Mouse (Mus musculus) heart, postnatal 25 days (tissue): Measurements from ENCODE around the gene Map2k6. TPM values are rescaled to one million over a fixed set of nuclear protein-coding genes. Genes with fewer than 3 reads are reported as not detected.

Source experiments
- DNase-seq: peaks from one replicate; pipeline ENCODE4 v3.0.0; 2022; ENCODE audit warnings: low spot score
- intact Hi-C: fragments of 180-260 bp; cut with DNase I; formaldehyde crosslinking; loops from one replicate; pipeline ENCODE4 v1.15.1; 2025
- total RNA-seq, 2 experiments: library from RNA; stranded (reverse); gene quantifications; 2 replicates each; pipeline ENCODE4 v1.2.3; 2021

Map2k6 gene
- total RNA-seq, 2 experiments from 2014 or later: 5.8 to 6.7 TPM

- intact Hi-C loops: loop anchor here (5.0 kb wide), 1 partner anchor 37 kb away; no protein-coding TSS in a partner anchor
- DNase-seq: no peak
Measured at GRCm38 (mm10) chr11:110400283-110400682, 1.4 kb downstream of the Map2k6 start.

GRCm38 (mm10) chr11:110402671-110403070, 3.7 kb downstream of the Map2k6 start:
- intact Hi-C loops: loop anchor here (5.0 kb wide), 1 partner anchor 35 kb away; no protein-coding TSS in a partner anchor
- DNase-seq: no peak

DNA sequence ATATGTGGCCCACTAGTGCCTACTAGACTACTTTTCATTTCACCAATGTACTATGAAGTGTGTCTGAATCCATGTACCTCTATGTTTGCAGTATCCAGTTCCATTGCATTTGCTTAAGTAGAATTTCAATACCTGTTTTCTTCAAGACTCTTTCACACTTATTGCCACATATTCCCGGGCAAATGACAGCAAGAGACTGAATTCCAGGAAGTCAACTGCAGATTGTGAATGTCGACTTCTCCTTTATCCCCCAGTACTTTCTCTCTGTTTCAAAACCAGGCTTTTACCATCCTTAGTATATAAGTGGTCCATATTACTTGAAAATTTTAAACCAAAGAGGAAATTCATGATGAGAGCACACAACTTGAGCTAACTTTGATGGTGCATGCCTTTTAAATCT, 4.7 kb downstream of the Map2k6 start:
- intact Hi-C loops: loop anchor here (5.0 kb wide), 1 partner anchor 34 kb away; no protein-coding TSS in a partner anchor
- DNase-seq: no peak

- intact Hi-C loops: no loop called here
- DNase-seq: no peak
Measured at GRCm38 (mm10) chr11:110405607-110406006, 6.7 kb downstream of the Map2k6 start.

DNA sequence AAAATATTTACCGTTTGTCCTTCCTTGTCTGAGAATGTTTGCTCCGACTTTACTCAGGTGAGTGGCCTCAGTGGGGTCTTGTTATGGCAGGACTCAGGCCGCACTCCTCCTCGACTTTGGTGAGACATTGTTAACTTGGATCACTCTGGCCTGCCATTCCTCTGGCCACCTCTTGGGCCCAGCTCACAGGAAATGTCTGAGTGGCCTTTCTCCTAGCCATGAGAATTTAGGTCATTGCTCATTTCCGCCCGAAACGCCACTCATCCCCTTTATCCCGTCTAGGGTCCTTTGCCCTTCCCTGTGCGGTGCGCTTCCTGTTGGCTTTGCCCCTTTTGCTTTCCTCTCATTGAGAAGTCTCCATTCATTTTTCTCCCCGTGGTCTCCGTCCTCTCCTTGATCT, 10.2 kb downstream of the Map2k6 start:
- intact Hi-C loops: no loop called here
- no peak for DNase-seq

- no peak for DNase-seq
- intact Hi-C loops: no loop called here
Measured at GRCm38 (mm10) chr11:110409776-110410175, 10.9 kb downstream of the Map2k6 start.

- intact Hi-C loops: no loop called here
- no peak for DNase-seq
Measured at GRCm38 (mm10) chr11:110411596-110411995, 12.7 kb downstream of the Map2k6 start.

DNA sequence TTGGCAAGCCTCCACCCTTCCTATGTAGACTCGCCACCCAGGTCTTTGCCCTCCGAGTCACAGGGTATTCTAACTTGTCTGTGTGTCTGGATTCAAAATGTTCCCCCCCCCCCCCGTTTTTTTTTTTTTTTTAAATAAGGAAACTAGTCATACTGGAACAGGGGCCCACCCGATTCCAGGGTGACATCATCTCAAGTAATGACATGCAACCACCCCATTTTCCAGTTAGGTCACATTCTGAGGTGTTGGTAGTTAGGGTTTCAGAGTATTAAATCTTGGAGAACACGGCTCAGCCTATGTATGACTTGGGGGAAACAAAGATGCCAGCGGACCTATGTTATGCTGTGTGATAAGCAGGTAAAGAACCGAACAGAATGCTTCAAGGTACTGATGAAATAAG, 15.3 kb downstream of the Map2k6 start:
- no peak for DNase-seq
- intact Hi-C loops: no loop called here

GRCm38 (mm10) chr11:110416691-110417090, 17.8 kb downstream of the Map2k6 start:
- intact Hi-C loops: no loop called here
- no peak for DNase-seq

- intact Hi-C loops: no loop called here
- DNase-seq: no peak
Measured at GRCm38 (mm10) chr11:110420463-110420862, 21.5 kb downstream of the Map2k6 start.

GRCm38 (mm10) chr11:110426572-110427145, 27.7 kb downstream of the Map2k6 start:
- intact Hi-C loops: no loop called here
- no peak for DNase-seq

- intact Hi-C loops: no loop called here
- no peak for DNase-seq
Measured at GRCm38 (mm10) chr11:110427159-110427561, 28.2 kb downstream of the Map2k6 start.

DNA sequence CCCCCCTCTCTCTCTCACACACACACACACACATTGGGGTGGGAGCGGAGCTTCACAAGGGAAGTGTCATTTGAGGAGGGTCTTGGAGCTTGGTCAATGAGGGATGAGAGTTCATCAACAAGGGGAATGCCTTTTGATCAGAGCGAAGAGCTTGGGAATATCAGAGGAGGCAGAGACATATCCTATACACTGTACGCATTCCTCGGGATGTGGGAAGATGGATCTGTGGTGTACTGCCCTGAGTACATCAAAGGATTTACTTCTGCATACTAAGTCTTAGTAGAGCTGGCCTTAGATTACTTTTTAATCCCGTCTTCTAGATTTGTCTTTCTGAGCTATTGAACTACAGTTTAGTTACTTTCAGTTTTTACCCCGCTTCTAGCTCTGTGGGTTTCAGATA, 30.1 kb downstream of the Map2k6 start:
- DNase-seq: no peak
- intact Hi-C loops: no loop called here

DNA sequence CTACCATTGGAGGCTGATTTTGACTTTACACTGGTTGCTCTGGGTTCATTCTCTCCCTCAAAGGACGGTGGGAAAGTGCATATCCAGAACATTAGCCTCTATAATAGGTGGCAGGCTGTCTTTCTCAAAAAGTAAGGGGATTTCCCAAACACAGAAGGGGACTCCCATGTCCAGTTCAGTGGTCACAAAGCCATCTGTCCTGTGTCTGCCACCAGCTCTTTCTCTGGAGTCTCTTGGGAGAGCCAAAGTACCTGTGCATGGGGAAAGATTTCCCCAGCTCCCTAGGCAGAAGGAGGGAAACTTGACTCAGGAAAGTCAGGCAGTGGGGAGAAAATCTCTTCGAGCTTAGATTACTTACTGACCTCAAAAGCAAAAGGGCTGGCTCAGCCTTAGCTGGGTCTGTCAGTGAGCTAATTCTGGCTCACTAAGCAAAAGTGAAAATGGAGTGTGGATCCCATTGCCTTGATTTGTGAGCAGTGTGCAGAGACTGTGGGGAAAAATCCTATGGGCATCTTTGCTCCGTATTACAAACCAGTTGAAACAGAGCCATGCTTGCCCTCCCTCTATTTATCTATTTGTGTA, 31.0 kb downstream of the Map2k6 start:
- intact Hi-C loops: no loop called here
- DNase-seq: no peak

- DNase-seq: no peak
- intact Hi-C loops: loop anchor here (5.0 kb wide), 2 partner anchors 34 to 46 kb away; no protein-coding TSS in a partner anchor
Measured at GRCm38 (mm10) chr11:110435839-110436556, 37.1 kb downstream of the Map2k6 start.

DNA sequence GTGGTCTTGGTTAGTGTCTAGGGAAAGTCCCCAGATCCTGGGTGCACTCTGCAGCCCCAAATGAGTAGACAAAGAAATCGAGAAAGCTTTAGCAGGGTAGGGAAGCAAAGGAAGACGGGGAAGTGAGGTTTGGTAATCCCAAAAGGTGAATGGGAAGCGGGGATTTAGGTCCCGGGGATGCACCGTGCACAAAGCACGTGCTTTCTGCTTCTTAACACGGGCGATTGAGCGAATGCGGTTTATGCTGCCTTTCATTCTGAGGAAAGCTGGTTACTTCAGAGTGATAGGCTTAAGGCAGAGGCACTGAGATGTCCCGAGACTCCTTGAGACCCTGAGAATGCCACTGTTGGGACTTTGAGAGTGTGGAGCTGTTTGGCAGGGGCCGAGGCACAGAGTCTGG, 38.1 kb downstream of the Map2k6 start:
- intact Hi-C loops: loop anchor here (5.0 kb wide), 2 partner anchors 35 to 45 kb away; no protein-coding TSS in a partner anchor
- no peak for DNase-seq

DNA sequence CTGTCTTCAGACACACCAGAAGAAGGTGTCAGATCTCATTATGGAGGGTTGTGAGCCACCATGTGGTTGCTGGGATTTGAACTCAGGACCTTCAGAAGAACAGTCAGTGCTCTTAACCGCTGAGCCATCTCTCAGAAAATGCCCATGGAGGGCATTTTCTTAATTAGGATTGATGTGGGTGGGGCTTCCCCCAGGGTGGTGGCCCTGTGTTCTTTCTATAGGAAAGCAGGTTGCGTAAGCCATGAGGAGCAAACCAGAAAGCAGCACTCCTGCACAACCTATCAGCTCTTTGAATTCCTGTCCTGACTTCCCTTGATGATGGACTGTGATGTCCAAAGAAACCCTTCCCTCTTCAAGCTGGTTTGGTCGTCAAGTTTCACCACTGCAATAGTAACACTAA, 39.2 kb downstream of the Map2k6 start:
- intact Hi-C loops: loop anchor here (5.0 kb wide), 2 partner anchors 36 to 44 kb away; no protein-coding TSS in a partner anchor
- DNase-seq: no peak

DNA sequence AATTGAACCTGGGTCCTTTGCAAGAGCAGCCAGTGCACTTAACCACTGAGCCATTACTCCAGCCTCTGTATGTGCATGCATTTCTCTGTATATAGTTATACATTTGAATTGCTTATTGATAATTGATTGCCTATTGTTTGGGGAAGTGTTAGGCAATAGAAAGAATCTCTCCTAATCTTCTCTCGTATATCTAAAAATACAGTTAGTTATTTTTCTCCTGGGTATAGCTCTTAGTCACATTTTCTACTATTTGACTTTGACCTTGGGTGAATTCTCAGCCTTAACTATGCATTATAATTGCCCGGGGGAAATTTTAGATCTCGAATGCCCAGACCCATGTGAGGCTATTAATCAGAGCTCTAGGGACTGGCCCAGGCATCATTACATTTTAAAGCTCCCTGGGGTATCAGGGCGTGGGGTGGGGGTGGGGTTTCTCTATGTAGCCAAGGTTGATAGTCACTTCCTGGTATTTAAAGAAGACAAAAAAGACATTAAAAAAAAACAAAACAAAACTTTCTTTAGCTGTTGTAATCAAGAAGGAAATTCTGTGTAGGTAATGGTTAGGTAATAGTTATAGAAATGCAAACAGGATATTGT, 39.9 kb downstream of the Map2k6 start:
- DNase-seq: no peak
- intact Hi-C loops: loop anchor here (5.0 kb wide), 2 partner anchors 36 to 44 kb away; no protein-coding TSS in a partner anchor

- intact Hi-C loops: loop anchor here (5.0 kb wide), 2 partner anchors 37 to 43 kb away; no protein-coding TSS in a partner anchor
- DNase-seq: no peak
Measured at GRCm38 (mm10) chr11:110439354-110439753, 40.4 kb downstream of the Map2k6 start.

DNA sequence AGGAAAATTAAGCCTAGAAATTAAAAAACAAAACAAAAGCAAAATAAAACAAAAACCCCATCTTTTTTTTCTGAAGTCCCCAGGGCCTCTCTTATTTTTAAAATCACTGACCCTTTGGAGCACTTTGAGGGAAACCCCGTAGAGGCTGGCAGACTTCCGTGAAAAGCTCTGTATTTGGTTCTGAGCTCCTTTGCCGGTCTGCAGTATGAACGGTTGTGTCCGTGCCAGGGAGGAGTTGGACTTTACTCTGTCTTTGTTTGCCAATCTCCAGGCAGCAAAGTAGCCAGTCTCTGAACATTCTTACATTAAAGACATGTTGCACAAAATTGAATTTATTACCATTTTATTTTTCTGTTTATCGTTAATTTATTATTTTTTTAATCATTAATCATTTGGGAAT, 45.7 kb downstream of the Map2k6 start:
- intact Hi-C loops: no loop called here
- no peak for DNase-seq
